Mouse (Mus musculus) ES-E14 (cell line): ENCODE results near the gene Slc39a13. TPM values are rescaled to one million over a fixed set of nuclear protein-coding genes. Genes with fewer than 3 reads are reported as not detected.
A peak's percentile ranks its signal among the peaks of the same experiment; 100 is the strongest.

Experiments
- DNase-seq: peaks from one replicate; pipeline ENCODE4 v3.0.0-alpha.2; 2013; ENCODE audit warnings: low read depth, low spot score
- H3K27ac ChIP-seq: 2 replicates; pipeline ENCODE4 v1.5.1; 2012; ENCODE audit warnings: low read depth, mild to moderate bottlenecking, low read length, moderate library complexity, mixed read lengths; ENCODE audit not compliant: poor library complexity, insufficient read depth, severe bottlenecking
- H3K36me3 ChIP-seq: 2 replicates; pipeline ENCODE4 v1.6.1; 2012; ENCODE audit warnings: mild to moderate bottlenecking, low read length, moderate library complexity, mixed read lengths; ENCODE audit not compliant: control insufficient read depth, poor library complexity, insufficient read depth, severe bottlenecking
- H3K4me1 ChIP-seq, 2 experiments: fragments of 150-350 bp in 1 of 2; sonication (generic) in 1 of 2; 2 replicates each; pipeline ENCODE4 v1.6.1; 2012; ENCODE audit warnings: low read length in 2 of 2, mild to moderate bottlenecking in 1 of 2, mixed read lengths in 1 of 2; ENCODE audit not compliant: control insufficient read depth in 2 of 2, insufficient read depth in 2 of 2, poor library complexity in 1 of 2
- H3K4me3 ChIP-seq, 2 experiments: fragments of 150-350 bp in 1 of 2; sonication (generic) in 1 of 2; 2 replicates each; pipeline ENCODE4 v1.5.1; 2012; ENCODE audit warnings: low read length in 2 of 2, low read depth in 1 of 2, mild to moderate bottlenecking in 1 of 2, mixed read lengths in 1 of 2; ENCODE audit not compliant: insufficient read depth in 1 of 2, poor library complexity in 1 of 2, severe bottlenecking in 1 of 2
- H3K9ac ChIP-seq: 2 replicates; pipeline ENCODE4 v1.6.1; 2012; ENCODE audit warnings: low read depth, mild to moderate bottlenecking, low read length, mixed read lengths; ENCODE audit not compliant: poor library complexity, insufficient read depth, severe bottlenecking
- H3K9me3 ChIP-seq: fragments of 150-350 bp; sonication (generic); 2 replicates; pipeline ENCODE4 v1.6.1; 2012; ENCODE audit warnings: low read depth, mild to moderate bottlenecking, low read length; ENCODE audit not compliant: control insufficient read depth, insufficient read depth
- CHD2 ChIP-seq: IDR thresholded peaks from 2 replicates; pipeline ENCODE4 v1.6.1; 2014; ENCODE audit warnings: mild to moderate bottlenecking, low read depth, low read length, inconsistent platforms
- HCFC1 ChIP-seq: IDR thresholded peaks from 2 replicates; pipeline ENCODE4 v1.6.1; 2012; ENCODE audit warnings: low read length, inconsistent platforms, borderline replicate concordance; ENCODE audit not compliant: insufficient read depth
- MAFK ChIP-seq: IDR thresholded peaks from 2 replicates; pipeline ENCODE4 v1.6.1; 2014; ENCODE audit warnings: mild to moderate bottlenecking, low read depth, low read length, inconsistent platforms; ENCODE audit not compliant: insufficient read depth
- ZC3H11A ChIP-seq: IDR thresholded peaks from 2 replicates; pipeline ENCODE4 v1.6.1; 2012; ENCODE audit warnings: low read depth, mild to moderate bottlenecking, inconsistent platforms, low read length, borderline replicate concordance
- ZNF384 ChIP-seq: IDR thresholded peaks from 2 replicates; pipeline ENCODE4 v1.6.1; 2012; ENCODE audit warnings: low read depth, low read length, inconsistent platforms
- in situ Hi-C, 2 experiments: fragments of 600-800 bp; cut with MboI; formaldehyde crosslinking; loops; one replicate each; pipeline ENCODE4 v1.15.1; 2025; ENCODE audit warnings: low sequenced_read_pairs in 2 of 2, inconsistent platforms in 1 of 2; ENCODE audit not compliant: unreplicated experiment in 2 of 2
- total RNA-seq: library from RNA; depleted of rRNA; stranded (reverse); fragments of 300-350 nt; gene quantifications from 2 replicates; pipeline ENCODE4 v1.2.3, GENCODE M21; 2012

Slc39a13 gene
- total RNA-seq, 1 experiment = 18.3 TPM

GRCm38 (mm10) chr2:91072092-91072491 lies 1.9 kb upstream of the Slc39a13 start:
- H3K4me3 ChIP-seq = no peak overlapping the region
- no peaks in the 10 kb centered on the region for H3K36me3 ChIP-seq
- H3K4me1 ChIP-seq = peaks cover 0 to 9% of the 10 kb centered on the region in 2 experiments; a peak in 2 of 4 replicates
- H3K9ac ChIP-seq = no peak overlapping the region
- in situ Hi-C loops = no loop called here
- H3K27ac ChIP-seq = no peak overlapping the region
- no peak for DNase-seq
- TF ChIP-seq HCFC1 (no peak), ZC3H11A (no peak), MAFK (no peak), ZNF384 (no peak), CHD2 (no peak)
- H3K9me3 ChIP-seq = no peaks in the 10 kb centered on the region

- in situ Hi-C loops = no loop called here
- no peak for DNase-seq
Measured at GRCm38 (mm10) chr2:91071059-91071458, 842 bp upstream of the Slc39a13 start.

GRCm38 (mm10) chr2:91069306-91070000 lies 764 bp downstream of the Slc39a13 start:
- H3K4me1 ChIP-seq = peaks cover 0 to 9% of the 10 kb centered on the region in 2 experiments; a peak in 2 of 4 replicates
- H3K9me3 ChIP-seq = no peaks in the 10 kb centered on the region
- in situ Hi-C loops = no loop called here
- H3K4me3 ChIP-seq = peak overlapping the region; percentile 73 to 84
- no peak overlapping the region for H3K27ac ChIP-seq
- H3K9ac ChIP-seq = peak overlapping the region; percentile 79
- H3K36me3 ChIP-seq = no peaks in the 10 kb centered on the region; the same call in 1 of the 2 replicates
- TF ChIP-seq HCFC1 = no peak
- no peak for TF ChIP-seq ZNF384
- no peak for TF ChIP-seq CHD2
- TF ChIP-seq MAFK = no peak
- no peak for TF ChIP-seq ZC3H11A
- no peak for DNase-seq

More at GRCm38 (mm10) chr2:91071059-91071458, 842 bp upstream of the Slc39a13 start:
- H3K4me1 ChIP-seq = peaks cover 0 to 9% of the 10 kb centered on the region in 2 experiments; a peak in 2 of 4 replicates
- no peak overlapping the region for H3K27ac ChIP-seq
- H3K9ac ChIP-seq = peak overlapping the region; percentile 79
- H3K9me3 ChIP-seq = no peaks in the 10 kb centered on the region
- TF ChIP-seq ZNF384 (no peak), ZC3H11A (no peak), HCFC1 (no peak), CHD2 (no peak), MAFK (no peak)
- H3K36me3 ChIP-seq = no peaks in the 10 kb centered on the region; the same call in 1 of the 2 replicates
- peak overlapping the region; percentile 73 to 84 for H3K4me3 ChIP-seq

- no peak overlapping the region for H3K27ac ChIP-seq
- no peak overlapping the region for H3K9ac ChIP-seq
- peaks cover 0 to 9% of the 10 kb centered on the region in 2 experiments; a peak in 2 of 4 replicates for H3K4me1 ChIP-seq
- no peaks in the 10 kb centered on the region for H3K9me3 ChIP-seq
- DNase-seq = no peak
- no peak overlapping the region for H3K4me3 ChIP-seq
- no peaks in the 10 kb centered on the region; the same call in 1 of the 2 replicates for H3K36me3 ChIP-seq
- in situ Hi-C loops = no loop called here
- TF ChIP-seq MAFK (no peak), ZC3H11A (no peak), ZNF384 (no peak), CHD2 (no peak), HCFC1 (no peak)
Measured at GRCm38 (mm10) chr2:91068872-91069165, 1.4 kb downstream of the Slc39a13 start.
